Mouse (Mus musculus) limb, embryonic 15.5 days (tissue): ENCODE results near the gene Ccdc153. TPM values are rescaled to one million over a fixed set of nuclear protein-coding genes. Genes with fewer than 3 reads are reported as not detected.

Source experiments
- ATAC-seq: fragments of 200-750 bp; cut with Nextera tagmentation; 2 replicates; pipeline ENCODE4 v1.8.0; 2017; ENCODE audit warnings: low read depth, moderate TSS enrichment; ENCODE audit not compliant: insufficient number of reproducible peaks, low FRiP score, low TSS enrichment
- H3K27ac ChIP-seq: fragments of 300-500 bp; sonication (generic); 2 replicates; pipeline ENCODE4 v1.5.1; 2015; ENCODE audit warnings: moderate library complexity, mild to moderate bottlenecking, inconsistent platforms
- H3K27me3 ChIP-seq: fragments of 300-500 bp; sonication (generic); 2 replicates; pipeline ENCODE4 v1.6.1; 2015; ENCODE audit warnings: inconsistent platforms
- H3K36me3 ChIP-seq: fragments of 300-500 bp; sonication (generic); 2 replicates; pipeline ENCODE4 v1.6.1; 2015; ENCODE audit warnings: inconsistent platforms
- H3K4me1 ChIP-seq: fragments of 300-500 bp; sonication (generic); 2 replicates; pipeline ENCODE4 v1.6.1; 2015; ENCODE audit warnings: inconsistent platforms
- H3K4me2 ChIP-seq: fragments of 300-500 bp; sonication (generic); 2 replicates; pipeline ENCODE4 v1.6.1; 2015; ENCODE audit warnings: mild to moderate bottlenecking, inconsistent platforms
- H3K4me3 ChIP-seq: fragments of 300-500 bp; sonication (generic); 2 replicates; pipeline ENCODE4 v1.5.1; 2015; ENCODE audit warnings: mild to moderate bottlenecking, inconsistent platforms
- H3K9ac ChIP-seq: fragments of 300-500 bp; sonication (generic); 2 replicates; pipeline ENCODE4 v1.6.1; 2015; ENCODE audit warnings: inconsistent platforms
- H3K9me3 ChIP-seq: fragments of 300-500 bp; sonication (generic); 2 replicates; pipeline ENCODE4 v1.6.1; 2016; ENCODE audit warnings: inconsistent platforms
- WGBS: fragments of 180-500 bp; shearing (Covaris S2); methylation state at CpG from one replicate; pipeline ENCODE4 v1.1.7; 2015; 5-methylcytosine and 5-hydroxymethylcytosine counted together
- polyA plus RNA-seq: library from polyadenylated mRNA; unstranded; fragments of >200 nt; fragmentation: Nextera tagmentation; extraction: Ambion mirVana; gene quantifications from 2 replicates; pipeline ENCODE4 v1.2.1, GENCODE M21; 2015

Ccdc153 gene
- polyA plus RNA-seq, 1 experiment from 2014 or later, result not detected

- Histone ChIP-seq H3K27me3 (no peaks in the 10 kb centered on the region), H3K4me1 (0 out of 2 replicates have a peak, but pooled peaks cover 3% of the 10 kb centered on the region), H3K9ac (no peak overlapping the region), H3K4me3 (no peak overlapping the region), H3K36me3 (no peaks in the 10 kb centered on the region), H3K27ac (no peak overlapping the region), H3K9me3 (no peaks in the 10 kb centered on the region), H3K4me2 (no peak overlapping the region)
- 54% methylated on average over 2 of the region's 2 CpGs for WGBS
- no peak for ATAC-seq
These were observed 3.1 kb downstream of the Ccdc153 start for GRCm38 (mm10) chr9:44243621-44244020.

- Histone ChIP-seq H3K36me3 (peaks cover 5% of the 10 kb centered on the region), H3K4me2 (no peak overlapping the region), H3K9me3 (no peaks in the 10 kb centered on the region), H3K4me1 (peaks cover 6% of the 10 kb centered on the region; the same call in 1 of the 2 replicates), H3K9ac (no peak overlapping the region), H3K27ac (no peak overlapping the region), H3K27me3 (no peaks in the 10 kb centered on the region), H3K4me3 (no peak overlapping the region)
- WGBS, result 71% methylated on average over 6 of the region's 6 CpGs
- no peak for ATAC-seq
These were observed 7.4 kb downstream of the Ccdc153 start for GRCm38 (mm10) chr9:44247907-44248306.

GRCm38 (mm10) chr9:44249181-44250146 is 9.0 kb downstream of the Ccdc153 start:
- H3K36me3 ChIP-seq, result peaks cover 10% of the 10 kb centered on the region
- H3K27me3 ChIP-seq, result no peaks in the 10 kb centered on the region
- peaks cover 16% of the 10 kb centered on the region for H3K4me1 ChIP-seq
- no peaks in the 10 kb centered on the region for H3K9me3 ChIP-seq
- 40% methylated on average over 26 of the region's 26 CpGs for WGBS
- no peak overlapping the region for H3K27ac ChIP-seq
- H3K4me3 ChIP-seq, result no peak overlapping the region
- ATAC-seq, result 0 out of 2 replicates have a peak, but pooled peaks have one; percentile 25
- 0 out of 2 replicates have a peak overlapping the region, but pooled peaks have one; percentile 24 for H3K4me2 ChIP-seq
- H3K9ac ChIP-seq, result no peak overlapping the region

- no peak overlapping the region for H3K4me2 ChIP-seq
- H3K27me3 ChIP-seq, result no peaks in the 10 kb centered on the region
- no peaks in the 10 kb centered on the region for H3K9me3 ChIP-seq
- peaks cover 26% of the 10 kb centered on the region for H3K4me1 ChIP-seq
- no peak overlapping the region for H3K27ac ChIP-seq
- ATAC-seq, result no peak
- H3K36me3 ChIP-seq, result peaks cover 10% of the 10 kb centered on the region
- no peak overlapping the region for H3K9ac ChIP-seq
- WGBS, result 73% methylated on average over 4 of the region's 4 CpGs
- no peak overlapping the region for H3K4me3 ChIP-seq
These were observed 10.0 kb downstream of the Ccdc153 start for GRCm38 (mm10) chr9:44250445-44250844.

- no peaks in the 10 kb centered on the region for H3K27me3 ChIP-seq
- no peaks in the 10 kb centered on the region for H3K9me3 ChIP-seq
- no peak within 1 kb of the TSS for H3K4me2 ChIP-seq
- no peak for ATAC-seq
- 75% methylated on average over 10 of the region's 10 CpGs for WGBS
- no peak within 1 kb of the TSS for H3K9ac ChIP-seq
- no peak within 1 kb of the TSS for H3K27ac ChIP-seq
- H3K4me3 ChIP-seq, result no peak within 1 kb of the TSS
- peaks cover 12% of the 10 kb centered on the region for H3K36me3 ChIP-seq
- peaks cover 33% of the 10 kb centered on the region for H3K4me1 ChIP-seq
These were observed 10.8 kb downstream of the Ccdc153 start, which contains the start of gene Pdzd3 for GRCm38 (mm10) chr9:44251314-44251713. Pdzd3 (minus strand) TSS chr9:44251471.

- ATAC-seq, result no peak
- Histone ChIP-seq H3K4me1 (peaks cover 33% of the 10 kb centered on the region), H3K4me2 (no peak overlapping the region), H3K27me3 (no peaks in the 10 kb centered on the region), H3K27ac (no peak overlapping the region), H3K36me3 (peaks cover 18% of the 10 kb centered on the region), H3K4me3 (no peak overlapping the region), H3K9me3 (no peaks in the 10 kb centered on the region), H3K9ac (no peak overlapping the region)
- 76% methylated on average over 6 of the region's 6 CpGs for WGBS
These were observed 13.0 kb downstream of the Ccdc153 start for GRCm38 (mm10) chr9:44253441-44253840.

- no peak for ATAC-seq
These were observed 14.1 kb downstream of the Ccdc153 start for GRCm38 (mm10) chr9:44254508-44255135.

GRCm38 (mm10) chr9:44255136-44255521 is 14.7 kb downstream of the Ccdc153 start:
- H3K27me3 ChIP-seq, result no peaks in the 10 kb centered on the region
- ATAC-seq, result no peak
- no peak overlapping the region for H3K9ac ChIP-seq
- H3K27ac ChIP-seq, result 0 out of 2 replicates have a peak overlapping the region, but pooled peaks have one; percentile 3
- H3K9me3 ChIP-seq, result no peaks in the 10 kb centered on the region
- peaks cover 27% of the 10 kb centered on the region for H3K4me1 ChIP-seq
- no peak overlapping the region for H3K4me3 ChIP-seq
- H3K36me3 ChIP-seq, result peaks cover 21% of the 10 kb centered on the region
- H3K4me2 ChIP-seq, result no peak overlapping the region
- 50% methylated on average over 6 of the region's 6 CpGs for WGBS

More at GRCm38 (mm10) chr9:44254508-44255135, 14.1 kb downstream of the Ccdc153 start:
- no peak overlapping the region for H3K4me3 ChIP-seq
- peaks cover 21% of the 10 kb centered on the region for H3K36me3 ChIP-seq
- H3K9ac ChIP-seq, result no peak overlapping the region
- whole genome bisulfite sequencing, result 14% methylated on average over 5 of the region's 5 CpGs
- H3K27me3 ChIP-seq, result no peaks in the 10 kb centered on the region
- H3K4me1 ChIP-seq, result peaks cover 32% of the 10 kb centered on the region
- no peak overlapping the region for H3K4me2 ChIP-seq
- no peaks in the 10 kb centered on the region for H3K9me3 ChIP-seq
- H3K27ac ChIP-seq, result no peak overlapping the region

GRCm38 (mm10) chr9:44256213-44256612 is 15.7 kb downstream of the Ccdc153 start:
- peaks cover 21% of the 10 kb centered on the region for H3K36me3 ChIP-seq
- WGBS, result 78% methylated on average over 8 of the region's 8 CpGs
- H3K4me3 ChIP-seq, result no peak overlapping the region
- ATAC-seq, result no peak
- no peaks in the 10 kb centered on the region for H3K27me3 ChIP-seq
- H3K4me2 ChIP-seq, result no peak overlapping the region
- H3K9me3 ChIP-seq, result no peaks in the 10 kb centered on the region
- no peak overlapping the region for H3K9ac ChIP-seq
- no peak overlapping the region for H3K27ac ChIP-seq
- H3K4me1 ChIP-seq, result peaks cover 27% of the 10 kb centered on the region

- H3K27ac ChIP-seq, result no peak overlapping the region
- 76% methylated on average over 10 of the region's 10 CpGs for WGBS
- H3K36me3 ChIP-seq, result peaks cover 34% of the 10 kb centered on the region
- H3K27me3 ChIP-seq, result no peaks in the 10 kb centered on the region
- H3K4me1 ChIP-seq, result peaks cover 21% of the 10 kb centered on the region
- H3K4me2 ChIP-seq, result no peak overlapping the region
- H3K9me3 ChIP-seq, result no peaks in the 10 kb centered on the region
- no peak overlapping the region for H3K9ac ChIP-seq
- no peak for ATAC-seq
- H3K4me3 ChIP-seq, result no peak overlapping the region
These were observed 18.5 kb downstream of the Ccdc153 start for GRCm38 (mm10) chr9:44259014-44259413.

GRCm38 (mm10) chr9:44261388-44261787 is 20.9 kb downstream of the Ccdc153 start:
- 79% methylated on average over 14 of the region's 14 CpGs for WGBS
- Histone ChIP-seq H3K4me2 (no peak overlapping the region), H3K27me3 (no peaks in the 10 kb centered on the region), H3K36me3 (peaks cover 40% of the 10 kb centered on the region), H3K4me1 (peaks cover under 1% of the 10 kb centered on the region), H3K4me3 (no peak overlapping the region), H3K9ac (no peak overlapping the region), H3K9me3 (no peaks in the 10 kb centered on the region), H3K27ac (no peak overlapping the region)
- ATAC-seq, result no peak
